In the genomic region with DNA sequence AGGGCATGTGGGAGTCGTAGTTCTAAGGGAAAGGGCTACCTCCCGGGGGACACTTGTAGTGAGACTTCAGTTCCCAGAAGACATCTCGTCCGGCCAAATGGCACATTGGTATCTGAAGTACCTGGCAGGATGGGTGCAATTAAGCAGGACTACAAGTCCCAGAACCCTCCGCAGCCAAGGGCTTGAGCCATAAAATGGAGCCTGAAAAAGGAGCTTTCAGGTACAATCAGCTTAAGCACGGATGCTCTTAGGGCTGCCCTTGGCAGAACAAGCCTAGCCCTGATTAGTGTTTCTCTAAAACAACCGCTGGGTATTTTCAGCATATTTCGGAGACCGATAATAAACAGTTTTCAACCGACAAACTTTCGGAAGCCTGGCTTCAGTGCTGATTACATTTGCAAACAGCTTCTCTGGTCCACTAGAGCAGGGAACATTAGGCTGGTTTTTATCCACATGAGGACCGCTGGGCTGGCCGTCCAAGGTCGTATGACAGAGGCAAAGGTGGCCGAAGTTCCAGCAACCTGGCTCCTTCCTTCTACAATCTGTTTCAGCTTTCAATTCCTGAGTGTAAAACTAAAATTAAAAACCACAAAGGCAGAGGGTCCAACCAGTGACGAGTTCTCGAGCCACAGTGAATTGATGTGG, we compare ENCODE assay signal across 8 mouse cellular contexts. TPM values are rescaled to one million over a fixed set of nuclear protein-coding genes. Genes with fewer than 3 reads are reported as not detected.
DNase-seq lines count a peak whose midpoint lies in the region; TF ChIP-seq lines count a peak whose summit lies in the region.

No protein-coding gene starts in this region.

- DNase-seq in adrenal gland, adult 18-20 months (ENCODE audit: low spot score in 2 of 2): peak; percentile 54 to 56
- DNase-seq in embryo, embryonic 10 days (ENCODE audit: low spot score): peak; percentile 93
- peak; percentile 67 for DNase-seq in gastrocnemius, postnatal 14 days
- DNase-seq in induced T-regulatory cell, adult 2 months (ENCODE audit: low read depth): peak; percentile 70
- peak; percentile 62 to 77 for DNase-seq in left cerebral cortex, adult 2 months (ENCODE audit: extremely low spot score in 1 of 2, low spot score in 2 of 2)
- DNase-seq in lung, postnatal 4 days: peak; percentile 69 to 79
- peak; percentile 82 to 89 for DNase-seq in right cerebral cortex, adult 2 months (ENCODE audit: low spot score in 2 of 2)
- DNase-seq in urinary bladder, postnatal 25 days (ENCODE audit: low spot score): peak; percentile 47

- intact Hi-C loops in gastrocnemius, postnatal 14 days (cut with DNase I; ENCODE audit: low total_unique reads): no loop called here
- intact Hi-C loops in left cerebral cortex, adult 2 months (cut with DNase I): loop anchor here (2.0 to 10.0 kb wide), 3 partner anchors 366 to 976 kb away; a partner anchor contains a TSS

- peak overlapping the region; percentile 85 for H3K4me3 ChIP-seq in left cerebral cortex, adult 2 months

- H3K27ac ChIP-seq in left cerebral cortex, adult 2 months: peak overlapping the region; percentile 64

- no peak for TF ChIP-seq CTCF in left cerebral cortex, adult 2 months (IDR thresholded peaks at IDR 0.05)

RNA-seq across cellular contexts. Expression of a gene that starts 0.9 kb away (rescaled TPM):
- total RNA-seq in adrenal gland, adult 18-20 months (2021): 10 to 100 TPM in 1 of 2 experiments, 1 to 10 TPM in 1; 6.9 to 11.8 TPM
- total RNA-seq in gastrocnemius, postnatal 14 days (2021): 1 to 10 TPM; 3.7 to 5.7 TPM
- total RNA-seq in left cerebral cortex, adult 2 months (2021): 1 to 10 TPM; 6.0 to 7.5 TPM

Comparison
In these comparisons a context has a peak if more than half of its experiments do, and no peak if none do; other contexts are left out.
1. Peak in every context shown above with its lines: DNase-seq, H3K4me3 ChIP-seq and H3K27ac ChIP-seq.